Mouse (Mus musculus) cerebellum, adult 11-12 months (tissue): Measurements from ENCODE around the gene Rora.

Experiments
- DNase-seq: peaks from one replicate; pipeline ENCODE4 v3.0.0; 2022

Gene Rora

GRCm38 (mm10) chr9:69259382-69259781 lies 605.8 kb downstream of the Rora start:
- peak; percentile 81 for DNase-seq

GRCm38 (mm10) chr9:69265151-69265550 lies 611.6 kb downstream of the Rora start:
- no peak for DNase-seq

GRCm38 (mm10) chr9:69270374-69270773 lies 616.8 kb downstream of the Rora start:
- no peak for DNase-seq

- DNase-seq: no peak
Observed at GRCm38 (mm10) chr9:69270931-69271330, 617.3 kb downstream of the Rora start.

GRCm38 (mm10) chr9:69272884-69273283 lies 619.3 kb downstream of the Rora start:
- no peak for DNase-seq

GRCm38 (mm10) chr9:69274766-69275485 lies 621.3 kb downstream of the Rora start:
- no peak for DNase-seq

- no peak for DNase-seq
Observed at GRCm38 (mm10) chr9:69277256-69277655, 623.7 kb downstream of the Rora start.

GRCm38 (mm10) chr9:69285011-69285410 lies 631.4 kb downstream of the Rora start:
- no peak for DNase-seq

- no peak for DNase-seq
Observed at GRCm38 (mm10) chr9:69288113-69288512, 634.5 kb downstream of the Rora start.

- DNase-seq: no peak
Observed at GRCm38 (mm10) chr9:69288586-69288985, 635.0 kb downstream of the Rora start.

GRCm38 (mm10) chr9:69289056-69290017 lies 635.8 kb downstream of the Rora start:
- DNase-seq: peak; percentile 89

GRCm38 (mm10) chr9:69290018-69290880 lies 636.7 kb downstream of the Rora start:
- peak; percentile 61 for DNase-seq

GRCm38 (mm10) chr9:69290881-69291450 lies 637.4 kb downstream of the Rora start:
- peak; percentile 47 for DNase-seq

- no peak for DNase-seq
Observed at GRCm38 (mm10) chr9:69291451-69291850, 637.9 kb downstream of the Rora start.

- no peak for DNase-seq
Observed at GRCm38 (mm10) chr9:69292353-69292752, 638.8 kb downstream of the Rora start.

- no peak for DNase-seq
Observed at GRCm38 (mm10) chr9:69292776-69293687, 639.4 kb downstream of the Rora start.

GRCm38 (mm10) chr9:69293688-69294074 lies 640.1 kb downstream of the Rora start:
- no peak for DNase-seq

- DNase-seq: no peak
Observed at GRCm38 (mm10) chr9:69294426-69294825, 640.8 kb downstream of the Rora start.

GRCm38 (mm10) chr9:69294856-69295255 lies 641.3 kb downstream of the Rora start:
- no peak for DNase-seq

- DNase-seq: no peak
Observed at GRCm38 (mm10) chr9:69295826-69296225, 642.2 kb downstream of the Rora start.

GRCm38 (mm10) chr9:69296418-69296817 lies 642.8 kb downstream of the Rora start:
- DNase-seq: peak; percentile 47
